Mouse (Mus musculus): Measurements from ENCODE around the gene Ell2. TPM values are rescaled to one million over a fixed set of nuclear protein-coding genes. Genes with fewer than 3 reads are reported as not detected.

Gene Ell2
- total RNA-seq, 2 experiments from 2014 or later: 24.4 to 34.0 TPM

DNA sequence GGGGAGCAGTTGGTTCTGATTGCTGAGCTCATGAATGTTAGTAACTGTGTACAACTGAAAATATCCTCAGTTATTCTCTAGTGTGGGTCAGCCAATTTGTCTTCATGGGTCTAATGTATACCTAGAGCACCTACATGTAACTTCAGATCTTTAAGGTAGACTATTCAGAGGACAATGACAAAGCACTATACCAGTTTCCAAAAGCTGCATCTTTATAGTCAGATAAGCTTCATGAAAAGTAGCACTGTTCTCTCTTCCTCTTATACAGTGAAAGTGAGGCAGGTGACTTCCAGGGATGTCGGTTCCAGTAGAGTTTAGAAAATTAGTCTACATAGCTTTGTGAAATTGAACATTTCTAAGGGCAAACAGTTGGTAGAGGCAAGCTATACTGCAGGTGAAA, 21.4 kb downstream of the Ell2 start:
- intact Hi-C loops (cut with DNase I): no loop called here

DNA sequence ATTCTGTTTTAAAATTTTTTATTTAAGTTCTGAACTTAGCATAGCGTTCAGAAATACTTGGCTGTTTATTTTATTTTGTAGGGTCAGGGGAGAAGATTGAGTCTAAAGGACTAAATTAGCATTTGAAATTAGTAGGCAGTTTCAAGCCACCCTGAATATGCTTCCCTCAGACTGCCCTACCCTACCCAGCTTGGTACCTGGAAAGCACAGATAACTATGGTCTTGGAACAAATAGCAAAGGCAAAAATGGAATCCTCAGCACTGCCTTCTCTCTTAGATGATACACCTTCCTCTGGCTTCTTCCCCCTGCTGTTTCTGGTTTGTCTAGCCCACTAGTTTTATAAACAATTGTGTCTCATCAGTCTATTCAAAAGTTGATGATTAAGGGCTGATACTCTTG, 23.3 kb downstream of the Ell2 start:
- intact Hi-C loops (cut with DNase I): no loop called here
- no peak for DNase-seq

More for the DNA sequence above, 21.4 kb downstream of the Ell2 start:
- DNase-seq: no peak

GRCm38 (mm10) chr13:75730717-75731116, 24.2 kb downstream of the Ell2 start:
- no peak for DNase-seq
- intact Hi-C loops (cut with DNase I): no loop called here

DNA sequence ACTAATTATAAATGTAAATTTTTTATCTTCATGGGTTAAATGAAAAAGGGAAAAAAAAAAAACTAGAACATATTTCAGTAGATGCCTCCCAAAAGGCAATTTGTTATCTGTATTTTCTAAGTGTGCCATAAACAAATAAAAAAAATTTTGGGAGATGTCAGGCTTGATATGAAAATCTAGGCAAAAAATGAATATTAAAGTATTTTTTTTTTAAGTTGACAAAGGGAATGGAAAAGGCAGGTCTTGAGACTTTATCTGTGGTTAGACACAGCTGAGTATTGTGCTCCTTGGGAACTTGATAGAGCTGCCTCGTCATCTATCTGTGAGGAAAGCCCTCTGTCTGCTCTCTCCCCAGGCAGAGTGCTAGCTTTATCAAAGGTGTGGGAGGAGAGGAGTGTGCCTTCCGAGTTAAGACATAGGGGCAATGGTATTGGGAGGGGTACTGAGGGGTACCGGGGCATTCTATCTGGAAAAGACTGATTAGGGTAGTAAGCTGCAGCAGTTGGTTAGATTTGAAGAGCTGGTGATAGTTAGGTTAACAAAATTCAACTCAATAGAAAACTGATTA, 27.1 kb downstream of the Ell2 start:
- DNase-seq: no peak
- intact Hi-C loops (cut with DNase I): no loop called here

GRCm38 (mm10) chr13:75734231-75734630, 27.7 kb downstream of the Ell2 start:
- intact Hi-C loops (cut with DNase I): no loop called here
- DNase-seq: no peak

DNA sequence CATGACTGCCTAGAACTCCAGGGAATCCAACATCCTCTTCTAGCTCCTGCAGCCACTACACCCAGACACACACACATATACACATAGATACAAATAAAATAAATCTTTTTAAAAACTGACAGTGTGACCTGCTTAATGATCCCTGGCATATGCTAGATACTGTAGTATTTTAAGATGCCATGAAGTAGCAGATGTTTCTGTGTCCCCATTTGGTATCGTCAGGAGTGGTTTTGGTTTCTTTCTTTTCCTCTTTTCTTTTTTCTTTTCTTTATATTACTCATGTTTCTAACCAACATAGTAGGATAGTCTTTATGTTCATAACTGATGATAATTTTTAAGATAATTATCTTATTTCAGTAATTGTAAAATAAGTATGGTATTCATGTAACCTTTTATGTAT, 29.0 kb downstream of the Ell2 start:
- intact Hi-C loops (cut with DNase I): no loop called here
- no peak for DNase-seq

DNA sequence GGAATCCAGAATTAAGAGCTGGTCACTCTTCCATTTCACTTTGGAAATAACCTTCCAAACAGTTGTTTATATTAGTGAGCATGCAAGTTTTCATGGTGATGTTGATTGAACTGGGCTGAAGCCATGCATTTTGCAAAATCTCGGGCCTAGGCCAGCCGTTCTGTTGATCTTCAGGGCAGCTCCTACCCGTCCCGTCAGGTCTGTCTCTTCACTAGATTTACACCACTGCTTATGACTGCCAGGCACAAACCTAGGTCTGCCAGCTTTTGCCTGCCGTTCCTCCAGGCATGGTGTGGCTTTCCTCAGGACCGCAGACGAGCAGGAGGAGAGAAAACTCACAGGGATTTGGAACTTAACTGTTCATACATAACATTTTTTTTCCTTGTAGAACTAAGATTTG, 31.4 kb downstream of the Ell2 start:
- DNase-seq: peak; percentile 7 to 28
- intact Hi-C loops (cut with DNase I): no loop called here

GRCm38 (mm10) chr13:75738536-75738935, 32.0 kb downstream of the Ell2 start:
- no peak for DNase-seq
- intact Hi-C loops (cut with DNase I): no loop called here

GRCm38 (mm10) chr13:75738957-75739356, 32.4 kb downstream of the Ell2 start:
- DNase-seq: no peak

GRCm38 (mm10) chr13:75740018-75740417, 33.5 kb downstream of the Ell2 start:
- intact Hi-C loops (cut with DNase I): loop anchor here (5.0 kb wide), 1 partner anchor 33 kb away; the partner anchor contains the start of gene Ell2
- DNase-seq: no peak

More at GRCm38 (mm10) chr13:75738957-75739356, 32.4 kb downstream of the Ell2 start:
- intact Hi-C loops (cut with DNase I): no loop called here

- no peak for DNase-seq
- intact Hi-C loops (cut with DNase I): loop anchor here (5.0 kb wide), 1 partner anchor 34 kb away; the partner anchor contains the start of gene Ell2
These were observed 34.6 kb downstream of the Ell2 start for GRCm38 (mm10) chr13:75741119-75741518.

DNA sequence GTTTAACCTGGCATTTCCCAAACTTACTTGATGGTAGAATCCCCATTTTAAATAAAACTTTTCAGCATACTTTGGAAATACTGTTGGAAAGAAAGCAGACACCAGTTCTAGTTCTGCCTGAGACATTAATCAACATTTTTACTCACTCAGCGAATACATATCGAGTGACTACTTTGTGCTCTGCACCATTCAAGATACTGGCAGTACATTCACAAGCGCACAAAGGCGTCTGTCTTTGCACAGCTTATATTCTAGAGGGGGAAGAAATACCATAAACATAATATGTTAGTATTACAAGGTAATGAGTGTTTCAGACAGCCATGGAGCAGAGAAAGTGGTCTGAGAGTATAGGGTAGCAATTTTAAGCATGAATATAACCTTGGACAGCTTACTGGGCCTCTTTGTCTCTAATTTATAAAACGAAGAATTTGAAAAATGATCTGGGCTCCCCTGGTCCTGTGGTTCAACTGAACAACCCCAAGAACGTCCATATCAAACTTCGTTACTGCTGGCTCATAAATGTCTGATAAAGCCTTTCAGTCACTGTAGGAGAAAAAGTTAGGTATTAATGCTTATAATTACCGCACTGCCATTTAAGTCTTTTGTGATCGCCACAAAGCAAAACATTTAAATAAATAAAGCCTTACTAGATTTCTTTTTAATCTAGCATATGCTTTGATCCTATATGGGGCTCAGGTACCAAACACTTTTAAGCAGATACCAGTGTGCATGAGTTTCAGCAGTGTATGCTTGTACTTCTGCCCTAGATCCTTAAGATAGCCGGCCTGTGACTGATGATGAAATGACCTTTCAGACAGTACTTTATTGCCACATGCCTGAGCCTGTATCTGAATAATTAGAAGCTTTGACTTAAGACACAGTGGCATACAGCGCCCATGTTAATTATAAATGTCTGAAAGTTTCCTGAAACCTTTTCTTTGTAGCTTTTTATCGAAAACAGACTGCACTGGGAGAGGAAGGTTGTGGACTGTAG, 35.5 kb downstream of the Ell2 start:
- intact Hi-C loops (cut with DNase I): loop anchor here (5.0 kb wide), 1 partner anchor 35 kb away; the partner anchor contains the start of gene Ell2

DNA sequence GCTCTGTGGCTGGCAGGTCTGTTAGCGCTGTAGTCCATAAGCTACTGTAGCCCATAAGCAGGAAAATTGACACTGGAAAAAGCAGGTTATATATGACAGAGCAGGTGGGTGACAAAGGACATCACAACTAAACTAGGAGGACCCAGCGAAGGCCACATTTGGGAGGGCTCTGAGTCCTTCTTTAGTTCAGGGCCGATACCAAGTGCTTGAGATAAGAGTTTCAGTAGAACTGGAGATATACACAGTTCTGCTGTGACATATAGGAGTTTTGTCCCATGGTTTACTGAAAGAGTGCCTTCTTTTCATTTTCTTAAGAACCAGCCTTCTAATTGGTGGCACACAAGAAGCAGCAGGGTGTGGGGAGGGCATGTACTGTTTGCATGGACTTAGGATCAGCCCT, 36.4 kb downstream of the Ell2 start:
- no peak for DNase-seq
- intact Hi-C loops (cut with DNase I): loop anchor here (5.0 kb wide), 1 partner anchor 36 kb away; the partner anchor contains the start of gene Ell2

More for the DNA sequence above, 35.5 kb downstream of the Ell2 start:
- DNase-seq: no peak

DNA sequence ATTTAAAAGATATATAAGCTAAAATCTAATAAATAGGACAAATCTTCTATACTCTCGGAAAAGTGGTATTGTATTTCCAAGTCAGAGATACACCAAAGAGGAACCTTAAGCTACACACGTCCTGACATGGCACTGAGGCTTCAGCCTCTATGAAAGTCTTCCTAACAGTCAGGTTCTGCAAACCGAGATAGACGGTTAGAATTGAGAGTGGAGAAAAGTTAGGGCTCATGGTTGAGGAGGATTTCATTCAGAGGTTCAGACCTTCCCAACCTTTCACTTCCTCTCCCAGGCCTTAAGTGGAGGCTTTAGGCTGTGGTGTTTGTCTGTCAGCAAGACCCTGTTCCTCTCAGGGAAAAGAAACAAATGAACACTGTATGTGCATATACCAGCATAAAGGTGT, 37.5 kb downstream of the Ell2 start:
- intact Hi-C loops (cut with DNase I): loop anchor here (5.0 kb wide), 1 partner anchor 37 kb away; the partner anchor contains the start of gene Ell2
- DNase-seq: no peak

GRCm38 (mm10) chr13:75745328-75745727, 38.8 kb downstream of the Ell2 start:
- intact Hi-C loops (cut with DNase I): no loop called here
- no peak for DNase-seq

- intact Hi-C loops (cut with DNase I): no loop called here
- DNase-seq: no peak
These were observed 40.7 kb downstream of the Ell2 start for GRCm38 (mm10) chr13:75747265-75747664.

- intact Hi-C loops (cut with DNase I): no loop called here
- no peak for DNase-seq
These were observed 42.1 kb downstream of the Ell2 start for GRCm38 (mm10) chr13:75748685-75749084.

- DNase-seq: no peak
- intact Hi-C loops (cut with DNase I): no loop called here
These were observed 44.2 kb downstream of the Ell2 start for GRCm38 (mm10) chr13:75750785-75751184.

DNA sequence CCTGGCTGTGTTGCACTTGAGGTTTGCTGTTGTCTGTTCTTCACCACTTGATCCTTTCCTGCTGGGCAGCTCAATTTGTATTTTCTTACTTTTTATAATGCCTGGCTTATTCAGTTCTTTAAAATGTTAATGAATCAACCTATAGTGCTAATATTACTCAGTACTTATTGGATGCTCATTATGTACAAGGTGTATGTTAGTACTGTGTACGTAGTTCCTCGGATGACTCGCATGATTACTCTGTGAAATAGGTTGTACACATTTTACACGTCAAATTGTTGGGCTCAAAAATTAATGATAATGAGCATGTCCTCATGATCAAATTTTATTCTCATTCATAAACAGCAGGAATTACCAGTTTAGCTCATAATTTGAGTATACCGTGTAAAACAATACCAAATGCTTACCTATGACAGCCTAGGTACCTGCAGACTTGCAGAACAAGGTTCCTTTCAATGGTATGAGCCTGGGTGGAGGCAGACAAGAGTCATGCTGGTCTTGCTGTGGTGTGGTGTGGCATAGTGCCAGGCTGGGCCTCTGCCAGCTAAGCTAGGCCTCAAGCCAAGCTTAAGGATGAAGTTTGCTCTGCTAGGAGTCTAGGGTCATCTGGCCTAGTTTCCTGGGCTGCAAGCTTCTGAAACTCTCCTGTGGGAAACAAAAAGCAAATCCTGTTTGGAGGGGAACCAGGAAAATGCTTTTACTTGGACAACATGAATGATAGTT, 45.8 kb downstream of the Ell2 start:
- intact Hi-C loops (cut with DNase I): no loop called here
- peak; percentile 77 to 92 for DNase-seq

DNA sequence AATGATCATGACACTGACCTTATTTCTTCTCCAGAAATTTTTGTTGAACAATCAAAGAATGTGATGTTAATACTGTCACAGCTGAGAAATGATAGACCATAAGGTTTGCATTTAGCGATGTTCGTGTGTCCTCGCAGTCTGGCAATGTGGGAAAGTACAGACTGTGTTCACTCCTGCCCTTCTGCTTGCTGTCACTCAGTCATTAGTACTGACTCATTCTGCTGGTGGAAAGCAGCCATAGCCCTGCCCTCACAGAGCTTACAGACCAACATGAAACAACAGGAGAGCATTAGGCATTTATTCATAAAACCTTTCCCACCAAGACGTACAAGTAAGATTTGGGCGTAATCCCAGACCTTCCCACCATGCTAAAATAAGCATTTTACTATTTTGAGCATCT, 47.8 kb downstream of the Ell2 start:
- DNase-seq: no peak
- intact Hi-C loops (cut with DNase I): no loop called here
